Mouse (Mus musculus): ENCODE measurements around the gene Bcas2.
"Not testable (repeated sequence)": the region's sequence is repeated elsewhere in the genome, so short reads cannot be mapped to it uniquely, and the experiment has no call there.

Gene Bcas2

GRCm38 (mm10) chr3:103171505-103172267 lies at the start of gene Bcas2:
Gene Bcas2 (plus strand): TSS chr3:103171655.
- in situ Hi-C loops (cut with MboI, MseI): loop anchor here (10.0 kb wide), 1 partner anchor 437 kb away; the partner anchor contains the start of gene Tspan2

GRCm38 (mm10) chr3:103123636-103124035 lies 47.8 kb upstream of the Bcas2 start:
- in situ Hi-C loops (cut with MboI, MseI): no loop called here

DNA sequence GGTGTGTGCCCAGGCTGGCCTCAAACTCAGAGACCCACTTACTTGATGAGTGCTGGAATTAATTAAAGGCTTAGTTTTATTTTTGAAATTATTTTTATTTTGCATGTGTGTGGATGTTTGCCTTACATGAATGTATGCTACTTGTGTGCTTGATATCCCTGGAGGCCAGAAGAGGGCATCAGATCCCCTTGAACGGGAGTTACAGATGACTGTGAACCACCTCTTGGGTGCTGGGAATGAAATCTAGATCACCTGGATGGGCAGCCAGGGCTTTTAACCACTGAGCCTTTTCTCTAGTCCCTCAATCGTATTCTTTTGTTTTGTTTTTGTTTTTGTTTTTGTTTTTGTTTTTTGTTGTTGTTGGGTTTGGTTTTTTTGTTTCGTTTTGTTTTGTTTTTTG lies 45.3 kb upstream of the Bcas2 start:
- in situ Hi-C loops (cut with MboI, MseI): no loop called here

DNA sequence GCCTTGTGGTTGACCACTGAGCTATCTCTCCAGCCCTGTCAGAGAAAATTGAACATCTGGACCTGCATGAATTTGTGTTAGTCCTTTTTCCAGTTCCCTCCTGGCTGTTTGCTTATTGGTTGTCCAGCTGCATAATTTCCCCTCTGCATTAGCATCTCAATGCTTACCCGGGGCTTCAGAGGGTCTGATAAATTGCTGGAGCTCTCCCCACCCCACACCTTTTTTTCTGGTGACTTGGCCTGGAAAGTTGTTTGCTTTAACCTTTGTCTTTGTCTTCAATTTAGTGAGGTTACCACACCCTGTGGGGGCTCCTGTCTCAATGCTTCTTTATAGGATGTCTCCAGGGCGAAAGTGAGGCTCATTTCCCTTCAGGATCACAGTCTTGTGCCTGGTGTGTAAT lies 44.3 kb upstream of the Bcas2 start:
- in situ Hi-C loops (cut with MboI, MseI): no loop called here

- in situ Hi-C loops (cut with MboI, MseI): no loop called here
These were observed 43.7 kb upstream of the Bcas2 start for GRCm38 (mm10) chr3:103127721-103128120.

DNA sequence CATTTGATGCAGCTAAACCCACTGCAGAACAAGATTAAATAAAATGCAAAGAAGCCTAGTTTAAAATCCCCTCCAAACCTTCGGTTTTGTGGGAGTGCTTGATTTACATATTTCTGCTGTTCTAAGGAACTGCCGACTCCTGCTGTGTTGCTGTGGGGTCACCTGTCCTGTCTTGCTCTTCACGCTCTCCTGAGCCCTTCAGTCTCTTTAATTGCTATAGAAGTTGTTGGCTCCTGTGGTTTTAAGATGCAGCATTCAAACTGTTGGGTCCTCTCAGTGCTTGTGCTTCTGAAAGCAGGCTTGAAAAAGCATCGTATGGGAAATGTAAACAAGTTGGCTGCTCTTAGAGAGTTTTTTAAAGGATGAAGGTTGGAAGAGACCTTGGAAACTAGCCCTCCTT lies 43.2 kb upstream of the Bcas2 start:
- in situ Hi-C loops (cut with MboI, MseI): no loop called here

DNA sequence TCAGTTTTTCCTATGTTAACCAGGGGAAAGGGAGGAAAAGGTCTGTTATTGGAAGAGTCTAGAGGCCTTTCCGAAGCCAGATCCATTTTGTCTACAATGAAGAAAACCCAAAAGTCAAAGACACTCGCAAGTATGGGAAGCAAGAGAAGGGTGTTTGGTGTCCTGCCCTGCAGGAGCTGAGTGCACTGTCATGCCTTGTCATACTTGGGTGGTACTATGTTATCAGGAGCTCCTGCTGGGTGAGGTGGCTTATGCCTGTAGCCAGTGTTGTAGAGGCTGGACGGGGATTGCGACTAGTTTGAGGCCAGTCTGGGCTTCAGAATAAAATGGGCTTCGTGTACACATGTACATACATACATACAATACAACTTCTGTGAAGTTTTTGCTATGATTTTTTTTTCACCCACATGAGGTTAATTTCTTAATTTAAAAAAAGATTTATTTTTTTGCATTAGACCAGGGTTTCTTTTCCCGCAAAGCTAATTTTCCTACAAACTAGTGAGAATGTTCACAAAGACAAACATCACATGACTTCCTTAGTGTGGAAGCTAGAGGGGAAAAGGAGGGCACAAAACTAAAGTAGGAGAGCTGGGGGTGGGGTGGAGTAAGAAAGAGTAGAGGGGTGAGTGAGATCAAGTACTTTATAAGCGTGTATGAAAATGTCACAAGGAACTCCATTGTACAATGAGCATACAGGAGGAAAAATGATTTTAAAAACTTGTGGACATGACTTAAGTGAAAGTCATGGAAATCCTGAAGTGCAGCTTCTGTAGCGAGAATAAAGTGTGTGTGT lies 41.9 kb upstream of the Bcas2 start:
- in situ Hi-C loops (cut with MboI, MseI): no loop called here

DNA sequence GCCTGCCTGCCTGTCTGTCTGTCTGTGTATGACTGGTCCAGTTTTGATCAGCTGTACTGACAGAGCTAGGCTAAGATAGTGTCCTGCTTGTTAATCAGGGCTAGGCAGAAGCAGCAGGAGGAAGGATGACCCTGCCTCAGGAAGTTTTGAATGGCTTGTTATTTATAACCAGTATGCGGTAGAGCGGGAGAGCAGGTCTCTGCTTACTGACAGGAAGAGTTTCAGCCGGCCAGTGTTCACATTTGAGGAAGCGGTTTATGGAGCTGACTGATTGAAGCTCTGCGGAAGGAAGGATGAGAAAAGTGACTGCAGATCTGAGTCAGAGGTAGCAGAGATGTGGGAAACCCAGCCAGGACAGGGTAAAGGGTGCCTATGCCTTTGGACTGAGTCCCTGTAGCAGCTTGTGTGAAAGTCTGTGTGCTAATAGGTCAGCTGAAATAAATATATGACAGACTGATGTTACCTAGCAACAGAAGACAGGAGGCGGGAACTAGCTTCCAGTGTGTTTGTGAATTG lies 41.2 kb upstream of the Bcas2 start:
- in situ Hi-C loops (cut with MboI, MseI): no loop called here

GRCm38 (mm10) chr3:103133098-103133497 lies 38.4 kb upstream of the Bcas2 start:
- in situ Hi-C loops (cut with MboI, MseI): no loop called here

DNA sequence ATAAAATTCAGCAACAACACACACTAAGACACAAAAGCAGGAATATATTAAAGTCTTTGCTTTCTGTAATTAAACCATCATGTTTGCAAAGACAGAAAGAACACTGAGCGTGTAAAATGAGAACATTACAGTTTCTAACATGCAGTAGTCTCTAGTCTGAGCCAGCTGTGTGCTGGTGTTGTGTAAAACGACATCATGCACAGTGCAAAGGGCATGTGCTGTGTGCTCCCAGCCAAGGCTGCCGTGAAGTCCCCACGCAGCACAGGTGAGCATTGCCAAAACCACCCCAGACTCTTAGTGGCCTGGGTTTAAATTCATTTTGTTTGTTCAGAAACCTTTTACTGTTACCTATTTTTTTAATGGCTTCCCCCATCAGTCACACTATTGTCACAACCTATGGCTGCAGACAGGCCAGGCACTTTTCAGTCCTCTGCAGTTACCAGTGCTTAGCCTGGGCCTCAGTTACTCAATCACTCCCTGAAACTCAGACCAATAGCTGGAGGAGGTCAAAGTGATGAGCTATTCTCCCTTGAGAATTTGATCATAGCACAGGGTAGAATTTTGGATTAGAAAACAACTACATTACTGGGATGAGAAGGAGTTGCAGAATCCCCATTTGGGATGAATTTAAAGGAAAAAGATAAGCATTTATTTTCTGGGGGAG lies 34.9 kb upstream of the Bcas2 start:
- in situ Hi-C loops (cut with MboI, MseI): no loop called here

DNA sequence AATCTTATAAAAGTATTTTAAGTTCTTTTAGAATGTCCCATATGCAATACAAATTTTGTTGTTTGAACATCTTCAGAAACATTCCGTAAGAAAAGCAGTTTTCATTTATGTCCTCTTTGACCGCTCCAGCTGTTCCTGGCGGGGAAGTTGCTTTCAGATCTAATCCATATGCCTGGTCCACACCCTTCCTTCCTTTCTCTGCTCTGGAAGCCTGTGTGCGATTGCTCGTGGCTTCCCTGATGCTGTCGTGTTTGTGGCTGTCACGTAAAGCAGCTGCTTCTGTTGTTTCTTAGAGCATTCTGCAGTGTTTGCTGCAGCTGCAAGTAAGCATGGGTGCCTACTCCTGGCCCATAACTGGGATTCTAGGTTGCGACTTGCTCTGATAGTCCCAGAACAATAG lies 32.4 kb upstream of the Bcas2 start:
- in situ Hi-C loops (cut with MboI, MseI): no loop called here

DNA sequence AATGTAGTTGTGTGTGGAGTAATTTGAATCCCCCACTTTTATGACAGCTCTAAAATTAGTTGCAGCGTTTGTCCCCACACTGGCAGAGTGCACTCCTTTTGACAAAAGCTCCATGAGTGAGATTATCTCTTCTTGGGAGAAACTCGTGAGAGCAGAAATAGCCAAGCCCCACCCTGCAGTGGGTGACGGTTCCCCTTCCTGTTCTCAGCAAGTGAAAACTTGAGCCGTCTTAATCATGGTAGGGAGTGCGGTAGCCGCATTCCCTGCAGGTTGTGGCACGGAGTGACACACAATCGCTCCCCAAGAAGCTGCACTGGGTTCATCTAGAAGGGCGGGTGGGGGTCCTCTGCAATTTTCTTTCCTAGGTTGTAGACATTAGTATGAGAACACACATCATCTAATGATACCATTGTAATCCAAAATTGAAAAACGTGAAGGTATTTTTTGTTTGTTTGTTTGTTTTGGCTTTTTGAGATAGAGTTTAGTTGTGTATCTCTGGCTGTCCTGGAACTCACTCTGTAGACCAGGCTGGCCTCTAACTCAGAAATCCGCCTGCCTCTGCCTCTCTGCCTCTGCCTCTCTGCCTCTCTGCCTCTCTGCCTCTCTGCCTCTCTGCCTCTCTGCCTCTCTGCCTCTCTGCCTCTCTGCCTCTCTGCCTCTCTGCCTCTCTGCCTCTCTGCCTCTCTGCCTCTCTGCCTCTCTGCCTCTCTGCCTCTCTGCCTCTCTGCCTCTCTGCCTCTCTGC lies 31.2 kb upstream of the Bcas2 start:
- in situ Hi-C loops (cut with MboI, MseI): not testable (repeated sequence)

DNA sequence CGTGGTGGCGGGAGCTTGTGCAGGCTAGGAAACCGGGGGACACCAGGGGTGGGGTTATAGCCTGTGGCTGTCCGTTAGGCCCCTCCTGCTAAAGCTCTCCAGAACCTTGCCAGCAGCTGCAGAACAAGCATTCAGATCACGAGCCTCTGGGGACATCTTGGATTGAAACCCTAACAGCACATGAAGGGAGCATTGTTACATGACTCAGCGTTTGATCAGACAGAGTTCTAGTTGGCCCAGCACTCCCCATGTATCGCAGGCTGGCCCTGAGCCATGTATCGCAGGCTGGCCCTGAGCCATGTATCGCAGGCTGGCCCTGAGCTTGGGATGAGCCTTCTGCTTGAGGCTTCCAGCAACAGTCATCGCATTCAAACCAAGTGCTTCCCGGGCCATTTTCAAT lies 30.2 kb upstream of the Bcas2 start:
- in situ Hi-C loops (cut with MboI, MseI): no loop called here

GRCm38 (mm10) chr3:103142366-103142765 lies 29.1 kb upstream of the Bcas2 start:
- in situ Hi-C loops (cut with MboI, MseI): no loop called here

- in situ Hi-C loops (cut with MboI, MseI): no loop called here
These were observed 26.1 kb upstream of the Bcas2 start for GRCm38 (mm10) chr3:103145336-103145735.

DNA sequence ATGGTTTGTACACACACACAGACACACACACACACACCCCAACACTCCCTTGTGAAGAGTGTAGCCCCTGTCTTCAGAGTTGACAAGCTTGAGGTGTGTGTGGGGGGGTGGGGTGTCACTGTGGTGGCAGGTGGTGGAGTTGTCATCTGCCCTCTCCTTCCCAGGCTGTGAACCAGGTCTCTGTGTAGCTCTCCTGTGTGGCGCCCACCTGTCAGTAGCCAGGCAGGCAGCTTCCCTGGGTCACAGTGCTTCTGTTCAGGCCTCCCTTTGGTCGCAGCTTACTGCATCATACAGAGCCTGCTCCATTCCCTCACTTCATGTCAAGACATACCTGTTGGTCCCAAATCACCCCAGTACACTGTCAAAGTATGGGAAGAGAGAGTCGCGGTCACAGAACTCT lies 25.7 kb upstream of the Bcas2 start:
- in situ Hi-C loops (cut with MboI, MseI): no loop called here

GRCm38 (mm10) chr3:103146330-103147166 lies 24.9 kb upstream of the Bcas2 start:
- in situ Hi-C loops (cut with MboI, MseI): no loop called here

- in situ Hi-C loops (cut with MboI, MseI): no loop called here
These were observed 23.7 kb upstream of the Bcas2 start for GRCm38 (mm10) chr3:103147775-103148174.

DNA sequence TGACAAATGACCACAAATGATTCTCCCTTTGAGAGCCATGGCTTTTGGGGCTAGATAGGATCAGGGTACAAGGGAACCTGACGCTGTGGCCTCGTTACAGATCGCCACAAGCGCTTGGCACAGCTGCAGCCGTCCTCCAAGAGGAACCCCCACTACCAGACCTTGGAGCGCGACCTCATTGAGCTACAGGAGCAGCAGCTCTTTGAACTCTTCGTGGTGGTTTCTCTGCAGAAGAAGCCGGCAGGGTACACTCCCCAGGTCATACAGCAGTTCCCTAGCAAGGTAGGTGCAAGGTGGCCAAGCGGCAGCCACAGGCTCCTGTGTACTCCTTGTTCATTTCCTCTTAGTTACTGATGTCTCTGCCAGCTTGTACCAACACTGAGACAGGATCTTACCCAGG lies 22.5 kb upstream of the Bcas2 start:
- in situ Hi-C loops (cut with MboI, MseI): no loop called here

DNA sequence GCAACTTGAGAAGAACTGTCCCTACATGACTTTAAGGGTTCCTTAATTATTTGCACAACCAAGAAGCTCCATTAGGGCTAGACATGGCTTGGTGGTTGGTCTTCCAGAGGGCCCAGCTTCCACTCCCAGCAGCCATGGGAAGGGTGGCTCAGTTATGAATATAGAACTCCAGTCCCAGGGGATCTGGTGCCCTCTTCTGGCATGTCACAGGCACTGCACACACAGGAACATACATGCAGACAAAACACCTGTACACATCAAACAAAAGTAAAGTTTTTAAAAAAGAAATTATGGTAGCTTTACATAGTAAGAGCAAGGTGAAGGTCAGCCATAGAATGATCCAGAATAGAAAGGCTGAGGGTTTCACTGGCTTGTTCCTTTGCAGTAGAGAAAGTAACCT lies 17.7 kb upstream of the Bcas2 start:
- in situ Hi-C loops (cut with MboI, MseI): no loop called here

Data from T-helper 2 cell (primary cell).